Mouse (Mus musculus) kidney, embryonic 16.5 days (tissue): ENCODE measurements around the gene Adcy7. TPM values are rescaled to one million over a fixed set of nuclear protein-coding genes. Genes with fewer than 3 reads are reported as not detected.

Experiments
- ATAC-seq: fragments of 200-750 bp; cut with Nextera tagmentation; 2 replicates; pipeline ENCODE4 v1.8.0; 2017; ENCODE audit warnings: moderate TSS enrichment; ENCODE audit not compliant: low FRiP score, low TSS enrichment
- H3K27ac ChIP-seq: fragments of 300-500 bp; sonication (generic); 2 replicates; pipeline ENCODE4 v1.5.1; 2014; ENCODE audit warnings: low read length
- H3K27me3 ChIP-seq: fragments of 300-500 bp; sonication (generic); 2 replicates; pipeline ENCODE4 v1.6.1; 2014; ENCODE audit warnings: low read length, control low read depth, mixed read lengths; ENCODE audit not compliant: insufficient read depth
- H3K36me3 ChIP-seq: fragments of 300-500 bp; sonication (generic); 2 replicates; pipeline ENCODE4 v1.6.1; 2014; ENCODE audit warnings: low read length, control low read depth, mixed read lengths; ENCODE audit not compliant: insufficient read depth
- H3K4me1 ChIP-seq: fragments of 300-500 bp; sonication (generic); 2 replicates; pipeline ENCODE4 v1.6.1; 2014; ENCODE audit warnings: low read length, control low read depth, mixed read lengths; ENCODE audit not compliant: insufficient read depth
- H3K4me2 ChIP-seq: fragments of 300-500 bp; sonication (generic); replicated peaks from 2 replicates; pipeline ENCODE4 v1.6.1; 2014; ENCODE audit warnings: low read depth, low read length
- H3K4me3 ChIP-seq: fragments of 300-500 bp; sonication (generic); 2 replicates; pipeline ENCODE4 v1.5.1; 2014; ENCODE audit warnings: mild to moderate bottlenecking, low read length
- H3K9ac ChIP-seq: fragments of 300-500 bp; sonication (generic); replicated peaks from 2 replicates; pipeline ENCODE4 v1.6.1; 2014; ENCODE audit warnings: low read length
- H3K9me3 ChIP-seq: fragments of 300-500 bp; sonication (generic); 2 replicates; pipeline ENCODE4 v1.6.1; 2016; ENCODE audit warnings: low read length, control low read depth
- WGBS: fragments of 180-500 bp; shearing (Covaris S2); extraction: QIAGEN DNeasy Blood & Tissue Kit; methylation state at CpG from one replicate; pipeline ENCODE4 v1.1.7; 2014; 5-methylcytosine and 5-hydroxymethylcytosine counted together
- polyA plus RNA-seq: library from polyadenylated mRNA; unstranded; fragments of >200 nt; fragmentation: Nextera tagmentation; extraction: Ambion mirVana; gene quantifications from 2 replicates; pipeline ENCODE4 v1.2.1, GENCODE M21; 2015

Gene Adcy7
- polyA plus RNA-seq, result 3.0 and 3.7 TPM in 2 replicates

- Histone ChIP-seq H3K9ac (peak within 1 kb of the TSS; percentile 74), H3K9me3 (no peaks in the 10 kb centered on the region), H3K4me2 (peak within 1 kb of the TSS; percentile 97), H3K27ac (no peak within 1 kb of the TSS), H3K4me1 (peaks cover 11% of the 10 kb centered on the region; the same call in 1 of the 2 replicates), H3K36me3 (no peaks in the 10 kb centered on the region), H3K4me3 (peak within 1 kb of the TSS; percentile 52), H3K27me3 (peaks cover 15% of the 10 kb centered on the region)
- 4% methylated on average over 63 of the region's 64 CpGs for WGBS
- peak; percentile 49 for ATAC-seq
Measured at GRCm38 (mm10) chr8:88272231-88273050, at the start of gene Adcy7. Adcy7 (plus strand) TSS chr8:88272403.

- H3K9ac ChIP-seq, result no peak overlapping the region
- H3K36me3 ChIP-seq, result no peaks in the 10 kb centered on the region
- H3K27me3 ChIP-seq, result no peaks in the 10 kb centered on the region
- H3K9me3 ChIP-seq, result no peaks in the 10 kb centered on the region
- ATAC-seq, result no peak
- H3K4me3 ChIP-seq, result no peak overlapping the region
- peaks cover 31% of the 10 kb centered on the region for H3K4me1 ChIP-seq
- WGBS, result 63% methylated on average over 5 of the region's 5 CpGs
- no peak overlapping the region for H3K27ac ChIP-seq
- no peak overlapping the region for H3K4me2 ChIP-seq
Measured at GRCm38 (mm10) chr8:88225358-88225757, 46.8 kb upstream of the Adcy7 start.

GRCm38 (mm10) chr8:88227851-88228250 lies 44.4 kb upstream of the Adcy7 start:
- no peaks in the 10 kb centered on the region for H3K36me3 ChIP-seq
- WGBS, result 56% methylated on average over 6 of the region's 6 CpGs
- peak overlapping the region; percentile 36 for H3K4me2 ChIP-seq
- no peak overlapping the region; the same call in 1 of the 2 replicates for H3K9ac ChIP-seq
- no peak overlapping the region; the same call in 1 of the 2 replicates for H3K27ac ChIP-seq
- no peaks in the 10 kb centered on the region for H3K27me3 ChIP-seq
- H3K4me3 ChIP-seq, result no peak overlapping the region
- peaks cover 20% of the 10 kb centered on the region for H3K4me1 ChIP-seq
- H3K9me3 ChIP-seq, result no peaks in the 10 kb centered on the region
- no peak for ATAC-seq

GRCm38 (mm10) chr8:88228286-88228685 lies 43.9 kb upstream of the Adcy7 start:
- Histone ChIP-seq H3K27me3 (no peaks in the 10 kb centered on the region), H3K36me3 (no peaks in the 10 kb centered on the region), H3K4me2 (peak overlapping the region; percentile 36), H3K9me3 (no peaks in the 10 kb centered on the region), H3K4me3 (no peak overlapping the region), H3K9ac (no peak overlapping the region; the same call in 1 of the 2 replicates), H3K27ac (no peak overlapping the region; the same call in 1 of the 2 replicates), H3K4me1 (peaks cover 20% of the 10 kb centered on the region)
- 61% methylated on average over 1 of the region's 1 CpGs for WGBS
- ATAC-seq, result no peak

GRCm38 (mm10) chr8:88228800-88229199 lies 43.4 kb upstream of the Adcy7 start:
- Histone ChIP-seq H3K4me1 (peaks cover 20% of the 10 kb centered on the region), H3K27me3 (no peaks in the 10 kb centered on the region), H3K27ac (no peak overlapping the region), H3K36me3 (no peaks in the 10 kb centered on the region), H3K9me3 (no peaks in the 10 kb centered on the region), H3K9ac (no peak overlapping the region), H3K4me2 (no peak overlapping the region), H3K4me3 (no peak overlapping the region)
- no CpG with 5 or more reads among the region's 1 CpGs for WGBS
- ATAC-seq, result no peak

- WGBS, result 86% methylated on average over 2 of the region's 2 CpGs
- Histone ChIP-seq H3K27me3 (no peaks in the 10 kb centered on the region), H3K27ac (no peak overlapping the region), H3K4me3 (no peak overlapping the region), H3K36me3 (no peaks in the 10 kb centered on the region), H3K9ac (no peak overlapping the region), H3K4me1 (no peaks in the 10 kb centered on the region), H3K4me2 (no peak overlapping the region), H3K9me3 (no peaks in the 10 kb centered on the region)
- ATAC-seq, result no peak
Measured at GRCm38 (mm10) chr8:88236666-88237065, 35.5 kb upstream of the Adcy7 start.

- WGBS, result 50% methylated on average over 2 of the region's 2 CpGs
- no peaks in the 10 kb centered on the region for H3K36me3 ChIP-seq
Measured at GRCm38 (mm10) chr8:88237606-88238005, 34.6 kb upstream of the Adcy7 start.

GRCm38 (mm10) chr8:88239277-88239676 lies 32.9 kb upstream of the Adcy7 start:
- no peak overlapping the region for H3K4me2 ChIP-seq
- 0 out of 2 replicates have a peak, but pooled peaks cover 4% of the 10 kb centered on the region for H3K36me3 ChIP-seq
- H3K27me3 ChIP-seq, result no peaks in the 10 kb centered on the region
- no peak overlapping the region for H3K4me3 ChIP-seq
- WGBS, result 89% methylated on average over 5 of the region's 5 CpGs
- H3K9ac ChIP-seq, result no peak overlapping the region
- ATAC-seq, result no peak
- H3K27ac ChIP-seq, result no peak overlapping the region
- H3K9me3 ChIP-seq, result no peaks in the 10 kb centered on the region
- H3K4me1 ChIP-seq, result no peaks in the 10 kb centered on the region

More at GRCm38 (mm10) chr8:88237606-88238005, 34.6 kb upstream of the Adcy7 start:
- H3K9me3 ChIP-seq, result no peaks in the 10 kb centered on the region
- no peak overlapping the region for H3K4me3 ChIP-seq
- no peak overlapping the region for H3K27ac ChIP-seq
- H3K9ac ChIP-seq, result no peak overlapping the region
- no peak for ATAC-seq
- H3K4me1 ChIP-seq, result no peaks in the 10 kb centered on the region
- no peak overlapping the region for H3K4me2 ChIP-seq
- no peaks in the 10 kb centered on the region for H3K27me3 ChIP-seq

- no peak overlapping the region for H3K4me2 ChIP-seq
- 83% methylated on average over 4 of the region's 4 CpGs for WGBS
- H3K9me3 ChIP-seq, result no peaks in the 10 kb centered on the region
- no peak overlapping the region for H3K9ac ChIP-seq
- no peak overlapping the region for H3K4me3 ChIP-seq
- H3K27me3 ChIP-seq, result no peaks in the 10 kb centered on the region
- no peak for ATAC-seq
- H3K4me1 ChIP-seq, result no peaks in the 10 kb centered on the region
- H3K27ac ChIP-seq, result no peak overlapping the region
- 0 out of 2 replicates have a peak, but pooled peaks cover 4% of the 10 kb centered on the region for H3K36me3 ChIP-seq
Measured at GRCm38 (mm10) chr8:88241871-88242270, 30.3 kb upstream of the Adcy7 start.

- Histone ChIP-seq H3K4me1 (no peaks in the 10 kb centered on the region), H3K4me2 (no peak overlapping the region), H3K27me3 (no peaks in the 10 kb centered on the region), H3K4me3 (no peak overlapping the region), H3K9ac (no peak overlapping the region), H3K9me3 (no peaks in the 10 kb centered on the region), H3K36me3 (peaks cover 7% of the 10 kb centered on the region; the same call in 1 of the 2 replicates), H3K27ac (no peak overlapping the region)
- 79% methylated on average over 4 of the region's 4 CpGs for WGBS
- ATAC-seq, result peak; percentile 81
Measured at GRCm38 (mm10) chr8:88244298-88244697, 27.9 kb upstream of the Adcy7 start.
